Mouse (Mus musculus) lung, embryonic 16.5 days (tissue): Measurements from ENCODE around the gene Oxnad1. TPM values are rescaled to one million over a fixed set of nuclear protein-coding genes. Genes with fewer than 3 reads are reported as not detected.
"Not testable (repeated sequence)": the region's sequence is repeated elsewhere in the genome, so short reads cannot be mapped to it uniquely, and the experiment has no call there.

Experiments used
- ATAC-seq: fragments of 200-750 bp; cut with Nextera tagmentation; 2 replicates; pipeline ENCODE4 v1.8.0; 2017; ENCODE audit warnings: low read depth, mild to moderate bottlenecking, moderate library complexity
- H3K27ac ChIP-seq: fragments of 300-500 bp; sonication (generic); 2 replicates; pipeline ENCODE4 v1.5.1; 2014; ENCODE audit warnings: mild to moderate bottlenecking, control low read depth, low read length
- H3K27me3 ChIP-seq: fragments of 300-500 bp; sonication (generic); 2 replicates; pipeline ENCODE4 v1.6.1; 2014; ENCODE audit warnings: low read depth, low read length, mixed read lengths; ENCODE audit not compliant: control insufficient read depth, insufficient read depth
- H3K36me3 ChIP-seq: fragments of 300-500 bp; sonication (generic); 2 replicates; pipeline ENCODE4 v1.6.1; 2014; ENCODE audit warnings: low read length; ENCODE audit not compliant: control insufficient read depth, insufficient read depth
- H3K4me1 ChIP-seq: fragments of 300-500 bp; sonication (generic); replicated peaks from 2 replicates; pipeline ENCODE4 v1.6.1; 2014; ENCODE audit warnings: low read length, mixed read lengths; ENCODE audit not compliant: control insufficient read depth, insufficient read depth
- H3K4me2 ChIP-seq: fragments of 300-500 bp; sonication (generic); 2 replicates; pipeline ENCODE4 v1.6.1; 2014; ENCODE audit warnings: low read depth, low read length, control low read depth
- H3K4me3 ChIP-seq: fragments of 300-500 bp; sonication (generic); 2 replicates; pipeline ENCODE4 v1.5.1; 2014; ENCODE audit warnings: mild to moderate bottlenecking, low read length, control low read depth
- H3K9ac ChIP-seq: fragments of 300-500 bp; sonication (generic); 2 replicates; pipeline ENCODE4 v1.6.1; 2014; ENCODE audit warnings: low read length, control low read depth
- H3K9me3 ChIP-seq: fragments of 300-500 bp; sonication (generic); 2 replicates; pipeline ENCODE4 v1.6.1; 2016; ENCODE audit warnings: low read length; ENCODE audit not compliant: control insufficient read depth
- WGBS: fragments of 180-500 bp; shearing (Covaris S2); extraction: QIAGEN DNeasy Blood & Tissue Kit; methylation state at CpG from one replicate; pipeline ENCODE4 v1.1.7; 2014; 5-methylcytosine and 5-hydroxymethylcytosine counted together
- polyA plus RNA-seq: library from polyadenylated mRNA; unstranded; fragments of >200 nt; fragmentation: Nextera tagmentation; extraction: Ambion mirVana; gene quantifications from 2 replicates; pipeline ENCODE4 v1.2.1, GENCODE M21; 2015

Oxnad1 gene
- polyA plus RNA-seq, 1 experiment from 2014 or later = 18.6 TPM

- H3K9ac ChIP-seq = no peak overlapping the region
- ATAC-seq = no peak
- 0 out of 2 replicates have a peak, but pooled peaks cover 3% of the 10 kb centered on the region for H3K4me1 ChIP-seq
- H3K4me2 ChIP-seq = no peak overlapping the region
- H3K27ac ChIP-seq = no peak overlapping the region
- H3K27me3 ChIP-seq = no peaks in the 10 kb centered on the region
- WGBS = 90% methylated on average over 2 of the region's 2 CpGs
- no peaks in the 10 kb centered on the region for H3K9me3 ChIP-seq
- H3K4me3 ChIP-seq = no peak overlapping the region
- peaks cover 20% of the 10 kb centered on the region for H3K36me3 ChIP-seq
Measured at GRCm38 (mm10) chr14:32083466-32083865, 1.7 kb upstream of the Oxnad1 start.

DNA sequence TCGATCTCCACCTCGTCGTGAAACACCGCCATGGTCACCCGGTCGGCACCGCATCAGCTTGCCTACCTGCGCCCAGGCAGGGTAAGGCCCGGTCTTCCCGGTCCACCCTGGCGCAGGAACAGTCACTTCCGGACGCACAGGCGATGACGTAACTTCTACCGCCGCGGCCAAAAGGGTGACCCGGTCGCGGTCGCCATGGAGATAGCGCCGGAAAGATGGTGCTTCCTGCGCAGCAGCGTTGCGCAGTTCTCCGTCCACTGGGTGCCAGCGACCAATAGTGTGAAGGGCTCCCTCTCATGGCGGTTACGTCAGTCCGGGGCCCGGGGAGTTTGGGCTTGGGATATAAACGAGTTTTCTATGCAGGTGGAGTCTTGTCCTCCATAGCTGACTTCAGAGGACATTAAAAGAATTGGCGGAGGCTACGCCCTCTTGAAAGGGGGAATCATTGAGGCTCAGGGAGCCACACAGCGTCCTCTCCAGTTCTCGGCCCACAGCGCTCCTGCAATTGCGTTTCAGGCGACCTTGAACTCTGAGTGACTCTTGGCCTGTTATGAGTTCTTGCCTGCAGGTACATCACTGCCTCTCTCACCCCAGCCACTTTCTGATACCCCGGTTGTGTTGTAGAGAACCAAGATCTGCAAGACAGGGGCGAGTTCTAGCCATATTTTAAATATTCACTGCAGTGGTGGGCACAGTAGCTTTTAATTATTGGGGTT, 470 bp downstream of the Oxnad1 start, which contains the start of gene Dph3:
Gene Dph3, minus strand, starts transcription at position 244 of the 716 bp plus-strand sequence.
- WGBS = under 1% methylated on average over 43 of the region's 43 CpGs
- ATAC-seq = peak; percentile 97
- no peaks in the 10 kb centered on the region for H3K9me3 ChIP-seq

DNA sequence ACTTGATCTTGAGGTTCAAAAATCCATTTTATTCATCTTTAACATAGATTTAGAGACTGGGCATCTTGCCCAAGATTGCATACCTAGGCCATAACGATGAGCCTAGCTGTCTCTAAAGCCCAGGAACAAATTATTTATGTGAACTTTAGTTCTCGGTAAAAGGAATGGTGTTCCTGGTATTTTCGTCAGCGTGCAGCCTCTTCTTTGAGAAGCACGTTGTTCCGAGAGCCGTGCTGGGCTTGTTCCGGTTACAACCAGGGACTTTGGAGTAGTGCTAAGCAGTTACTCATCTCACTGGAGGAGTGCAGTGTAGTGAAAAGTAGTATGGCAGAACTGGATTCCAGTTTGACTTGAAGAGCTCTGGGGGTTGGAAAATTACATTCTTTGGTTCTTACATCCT, 1.1 kb downstream of the Oxnad1 start:
- no peak for ATAC-seq
- H3K9me3 ChIP-seq = no peaks in the 10 kb centered on the region
- WGBS = 9% methylated on average over 8 of the region's 8 CpGs

More for the DNA sequence above, 470 bp downstream of the Oxnad1 start, which contains the start of gene Dph3:
- H3K27ac ChIP-seq = peak within 1 kb of the TSS; percentile 75
- H3K36me3 ChIP-seq = peaks cover 20% of the 10 kb centered on the region
- H3K4me2 ChIP-seq = peak within 1 kb of the TSS; percentile 83
- peak within 1 kb of the TSS; percentile 79 for H3K4me3 ChIP-seq
- H3K27me3 ChIP-seq = no peaks in the 10 kb centered on the region
- peak within 1 kb of the TSS; percentile 75 for H3K9ac ChIP-seq
- H3K4me1 ChIP-seq = 0 out of 2 replicates have a peak, but pooled peaks cover 3% of the 10 kb centered on the region

DNA sequence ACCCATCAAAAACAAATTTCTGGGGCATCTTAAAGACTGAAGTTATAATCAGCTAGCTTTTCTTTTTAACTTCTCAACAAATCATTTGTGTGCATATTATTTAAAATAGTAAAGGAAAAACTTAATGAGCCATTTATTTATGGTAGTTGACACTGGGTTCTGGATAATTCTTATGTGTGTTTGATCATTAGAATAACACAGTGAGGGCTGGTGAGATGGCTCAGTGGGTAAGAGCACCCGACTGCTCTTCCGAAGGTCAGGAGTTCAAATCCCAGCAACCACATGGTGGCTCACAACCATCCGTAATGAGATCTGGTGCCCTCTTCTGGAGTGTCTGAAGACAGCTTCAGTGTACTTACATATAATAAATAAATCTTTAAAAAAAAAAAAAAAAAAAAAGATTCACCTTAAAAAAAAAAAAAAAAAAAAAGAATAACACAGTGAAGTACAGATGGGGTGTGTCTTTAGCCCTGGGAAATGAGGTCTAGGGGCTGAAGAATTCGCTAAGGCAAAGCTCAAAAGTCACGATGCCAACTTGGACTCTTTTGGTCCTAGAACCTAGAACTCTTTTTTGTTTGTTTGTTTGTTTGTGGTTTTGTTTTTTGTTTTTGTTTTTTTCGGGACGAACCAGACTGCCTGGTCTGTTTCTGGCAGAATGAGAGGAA, 2.5 kb downstream of the Oxnad1 start:
- H3K4me2 ChIP-seq, H3K9me3 ChIP-seq, H3K27me3 ChIP-seq, H3K36me3 ChIP-seq, H3K4me3 ChIP-seq, ATAC-seq, H3K4me1 ChIP-seq, H3K27ac ChIP-seq, H3K9ac ChIP-seq: not testable (repeated sequence)
- WGBS = 81% methylated on average over 7 of the region's 7 CpGs

More for the DNA sequence above, 1.1 kb downstream of the Oxnad1 start:
- Histone ChIP-seq H3K27ac (peak overlapping the region; percentile 75), H3K36me3 (peaks cover 15% of the 10 kb centered on the region), H3K4me1 (0 out of 2 replicates have a peak, but pooled peaks cover 3% of the 10 kb centered on the region), H3K4me2 (peak overlapping the region; percentile 83), H3K9ac (peak overlapping the region; percentile 74), H3K4me3 (peak overlapping the region; percentile 79), H3K27me3 (no peaks in the 10 kb centered on the region)

DNA sequence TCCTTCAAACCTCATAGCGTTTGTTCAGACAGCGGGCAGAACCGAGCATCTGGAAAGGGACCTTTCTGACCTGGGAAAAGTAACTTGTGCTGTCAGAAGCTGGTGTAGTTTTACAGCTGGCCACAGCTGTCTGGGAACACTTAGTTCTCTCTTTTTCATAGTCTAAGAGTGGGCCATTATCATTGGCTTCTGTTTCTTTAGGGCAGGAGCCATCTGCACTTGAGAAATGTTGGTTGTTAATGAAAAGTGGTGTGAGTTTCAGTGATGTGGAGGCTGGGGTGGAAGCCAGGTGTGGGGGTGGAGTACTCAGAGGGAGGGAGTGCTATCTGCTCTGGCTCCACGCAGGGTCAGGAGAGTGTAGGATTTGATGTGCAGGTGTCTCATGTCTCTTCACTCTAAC, 6.0 kb downstream of the Oxnad1 start:
- no peak for ATAC-seq
- Histone ChIP-seq H3K9ac (no peak overlapping the region), H3K27ac (no peak overlapping the region), H3K36me3 (peaks cover 6% of the 10 kb centered on the region), H3K9me3 (no peaks in the 10 kb centered on the region), H3K4me1 (no peaks in the 10 kb centered on the region), H3K27me3 (no peaks in the 10 kb centered on the region), H3K4me2 (no peak overlapping the region), H3K4me3 (no peak overlapping the region)
- WGBS = 39% methylated on average over 4 of the region's 4 CpGs

DNA sequence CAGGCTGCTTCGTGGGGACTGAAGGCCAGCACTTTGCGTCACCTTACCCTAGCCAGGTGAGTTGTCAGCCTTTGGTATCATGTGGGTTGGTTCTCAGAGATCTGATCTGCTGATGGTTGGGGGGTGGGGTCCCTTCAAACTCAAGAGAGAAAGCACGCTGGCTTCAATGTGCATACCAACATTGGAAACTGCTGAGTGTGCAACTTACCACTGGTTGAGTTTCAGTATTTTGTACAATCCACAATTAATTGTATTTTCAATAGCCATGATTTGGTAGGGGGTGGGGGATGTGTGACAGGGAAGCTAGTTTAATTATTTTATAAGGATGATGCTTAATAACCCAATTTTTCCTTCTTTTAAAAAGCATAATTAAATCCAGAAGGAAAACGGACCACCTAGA, 6.5 kb downstream of the Oxnad1 start:
- ATAC-seq = no peak
- Histone ChIP-seq H3K4me3 (no peak overlapping the region), H3K9ac (no peak overlapping the region), H3K4me1 (no peaks in the 10 kb centered on the region), H3K27me3 (no peaks in the 10 kb centered on the region), H3K27ac (no peak overlapping the region), H3K9me3 (no peaks in the 10 kb centered on the region), H3K4me2 (no peak overlapping the region), H3K36me3 (peaks cover 6% of the 10 kb centered on the region)
- 85% methylated on average over 4 of the region's 4 CpGs for WGBS

DNA sequence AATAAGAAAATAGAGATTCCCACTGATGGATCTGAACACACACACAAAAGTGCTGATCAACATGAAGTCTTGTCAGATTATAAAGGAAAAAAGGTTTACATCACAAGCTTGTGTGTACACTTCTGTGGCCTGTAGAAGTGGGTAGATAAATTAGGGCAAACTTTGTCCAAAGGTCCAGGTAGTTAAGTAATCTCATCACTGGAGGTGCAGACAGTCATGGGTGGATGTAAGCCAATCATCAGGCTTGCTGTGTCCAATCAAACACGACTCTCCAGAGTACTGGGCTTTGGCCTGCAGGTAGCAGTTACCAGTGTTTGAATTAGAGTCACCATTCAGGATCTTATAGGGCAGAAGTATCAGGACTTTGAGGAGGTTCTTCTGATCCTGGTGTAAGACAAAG, 7.8 kb downstream of the Oxnad1 start:
- Histone ChIP-seq H3K27ac (no peak overlapping the region), H3K4me1 (no peaks in the 10 kb centered on the region), H3K9me3 (no peaks in the 10 kb centered on the region), H3K36me3 (peaks cover 8% of the 10 kb centered on the region), H3K9ac (no peak overlapping the region), H3K4me3 (no peak overlapping the region), H3K4me2 (no peak overlapping the region), H3K27me3 (no peaks in the 10 kb centered on the region)
- WGBS = 67% methylated on average over 1 of the region's 1 CpGs
- ATAC-seq = no peak

- Histone ChIP-seq H3K36me3 (peaks cover 8% of the 10 kb centered on the region), H3K4me3 (no peak overlapping the region), H3K9me3 (no peaks in the 10 kb centered on the region), H3K9ac (no peak overlapping the region), H3K4me1 (no peaks in the 10 kb centered on the region), H3K27ac (no peak overlapping the region), H3K4me2 (no peak overlapping the region), H3K27me3 (no peaks in the 10 kb centered on the region)
- WGBS = 83% methylated on average over 11 of the region's 11 CpGs
- no peak for ATAC-seq
Measured at GRCm38 (mm10) chr14:32093500-32094117, 8.4 kb downstream of the Oxnad1 start.

DNA sequence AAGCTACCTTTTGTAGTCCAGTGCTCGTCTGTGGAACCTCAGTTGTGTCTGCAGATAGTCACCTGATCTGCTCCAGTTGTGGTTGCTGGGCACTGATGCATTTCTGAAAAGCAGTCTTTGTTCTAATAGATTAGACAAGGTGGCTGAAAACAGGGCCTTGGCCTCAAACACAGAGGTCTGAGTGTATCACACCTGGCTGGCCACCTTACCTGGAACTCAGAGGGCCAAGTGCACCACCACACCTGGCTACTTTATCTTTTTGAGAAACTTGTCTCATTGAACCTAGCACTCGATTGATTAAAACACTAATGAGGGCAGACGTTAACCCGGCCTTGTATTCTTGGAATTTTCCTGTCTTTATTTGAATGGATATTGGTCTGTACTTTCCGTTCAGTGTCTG, 10.5 kb downstream of the Oxnad1 start:
- Histone ChIP-seq H3K4me1 (no peaks in the 10 kb centered on the region), H3K27ac (no peak overlapping the region), H3K9ac (no peak overlapping the region), H3K9me3 (no peaks in the 10 kb centered on the region), H3K36me3 (peaks cover 20% of the 10 kb centered on the region), H3K4me2 (no peak overlapping the region), H3K27me3 (no peaks in the 10 kb centered on the region), H3K4me3 (no peak overlapping the region)
- 81% methylated on average over 5 of the region's 5 CpGs for WGBS
- ATAC-seq = no peak
